Mouse (Mus musculus): ENCODE measurements around the gene Opa1. TPM values are rescaled to one million over a fixed set of nuclear protein-coding genes. Genes with fewer than 3 reads are reported as not detected.

The Opa1 gene
- 27.5 and 31.1 TPM in 2 replicates for polyA plus RNA-seq (2012; rRNA removed)

GRCm38 (mm10) chr16:29579167-29579786, at the start of gene Opa1:
Opa1 (plus strand) TSS chr16:29579334.

DNA sequence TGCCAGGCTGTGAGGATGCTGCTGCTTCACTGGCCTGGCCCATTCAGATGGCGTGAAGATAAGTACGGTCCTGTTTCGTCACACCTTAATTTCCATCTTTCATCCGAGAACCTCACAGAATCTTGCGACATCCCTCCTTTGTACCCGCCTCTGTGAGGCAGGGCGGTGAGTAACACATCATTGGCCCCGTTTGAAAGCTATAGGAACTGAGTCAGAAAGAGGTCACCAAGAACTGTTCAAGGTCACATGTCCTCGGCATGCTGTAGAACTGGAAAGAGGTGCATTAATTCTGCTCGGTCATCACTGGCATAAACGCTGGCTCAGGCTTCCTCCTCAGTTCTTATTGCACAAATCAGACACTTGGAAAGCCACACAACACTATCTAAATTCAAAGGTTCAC, 34.3 kb upstream of the Opa1 start, which contains the start of gene Atp13a4:
Atp13a4 (minus strand) TSS at position 36 of the 400 bp plus-strand sequence.

Other genes with a start within 250 kb of the Opa1 start
- 0.14 and 0.19 TPM in 2 replicates for gene Atp13a5, start 200.6 kb upstream of the Opa1 start, polyA plus RNA-seq (2012; rRNA removed)
- 0.23 and 0.45 TPM in 2 replicates for gene Atp13a4, start 34.5 kb upstream of the Opa1 start, polyA plus RNA-seq (2012; rRNA removed)

All from central nervous system, embryonic 11.5 days (tissue).